Mouse (Mus musculus) liver, postnatal 0 days (tissue): Measurements from ENCODE around the gene Vwa2.

ENCODE experiments used
- CTCF ChIP-seq: sonication (generic); IDR thresholded peaks from 2 replicates; pipeline ENCODE4 v1.5.1; 2016; ENCODE audit warnings: antibody characterized with exemption, low read depth
- EP300 ChIP-seq: IDR thresholded peaks from 2 replicates; pipeline ENCODE4 v1.6.1; 2016; ENCODE audit warnings: antibody characterized with exemption, low read depth, mild to moderate bottlenecking

DNA sequence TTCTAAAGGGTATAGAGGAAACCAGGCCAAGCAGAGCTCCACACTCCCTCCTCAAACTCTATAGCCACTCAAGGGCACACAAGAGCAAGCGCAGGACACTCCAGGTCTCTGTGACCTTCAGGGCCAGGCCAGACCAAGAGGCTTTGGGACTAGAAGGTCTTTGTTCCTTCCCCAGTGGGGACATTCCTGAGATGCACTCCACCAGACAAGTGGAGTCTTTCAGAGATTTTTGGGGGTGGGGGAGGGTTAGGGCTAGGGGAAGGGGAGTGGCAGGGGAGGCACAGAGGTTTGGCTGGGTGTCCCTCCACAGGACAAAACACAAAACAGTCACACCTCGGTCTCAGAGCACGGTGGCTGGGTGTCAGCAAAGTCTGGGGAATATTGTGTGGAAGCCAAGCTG is 85.6 kb downstream of the Vwa2 start:
- no peak for TF ChIP-seq CTCF
- TF ChIP-seq EP300, result no peak
